Mouse (Mus musculus) CH12.LX (cell line): ENCODE measurements around the gene Rpl23. TPM values are rescaled to one million over a fixed set of nuclear protein-coding genes. Genes with fewer than 3 reads are reported as not detected.

Experiments used
- DNase-seq: peaks from one replicate; pipeline ENCODE4 v3.0.0-alpha.2; 2013; ENCODE audit errors: extremely low read depth
- H3K27ac ChIP-seq: 2 replicates; pipeline ENCODE4 v1.5.1; 2012; ENCODE audit warnings: low read depth, mild to moderate bottlenecking, control low read depth, moderate library complexity; ENCODE audit not compliant: insufficient read depth
- H3K27me3 ChIP-seq: replicated peaks from 2 replicates; pipeline ENCODE3; 2012; ENCODE audit warnings: inconsistent platforms
- H3K36me3 ChIP-seq, 2 experiments: replicated peaks in 1 of 2; 2 replicates each; pipeline versions ENCODE3 to v1.6.1; 2012; ENCODE audit warnings: inconsistent platforms in 1 of 2, low read length in 1 of 2, mild to moderate bottlenecking in 1 of 2, mixed read lengths in 1 of 2, moderate library complexity in 1 of 2; ENCODE audit not compliant: control insufficient read depth in 1 of 2, insufficient read depth in 1 of 2
- H3K4me1 ChIP-seq, 2 experiments: 2 replicates each; pipeline ENCODE4 v1.6.1; 2012; ENCODE audit warnings: inconsistent platforms in 1 of 2, moderate library complexity in 1 of 2; ENCODE audit not compliant: insufficient read depth in 2 of 2, control insufficient read depth in 1 of 2
- H3K4me2 ChIP-seq: 2 replicates; pipeline ENCODE4 v1.6.1; 2012; ENCODE audit warnings: low read depth, mild to moderate bottlenecking, control low read depth; ENCODE audit not compliant: poor library complexity, insufficient read depth, severe bottlenecking
- H3K4me3 ChIP-seq, 3 experiments: fragments of 150-350 bp in 1 of 3; sonication (generic) in 1 of 3; replicated peaks in 1 of 3; 2 replicates each; pipeline versions ENCODE3 to v1.5.1; 2011 to 2012; ENCODE audit warnings: low read depth in 2 of 3, low read length in 2 of 3, mild to moderate bottlenecking in 2 of 3, moderate library complexity in 2 of 3, control low read depth in 1 of 3, improper control_type of control experiment in 1 of 3, inconsistent platforms in 1 of 3, mixed read lengths in 1 of 3; ENCODE audit not compliant: poor library complexity in 1 of 3
- H3K79me2 ChIP-seq: replicated peaks from 2 replicates; pipeline ENCODE4 v1.6.1; 2012; ENCODE audit warnings: mild to moderate bottlenecking, moderate library complexity; ENCODE audit not compliant: control insufficient read depth, poor library complexity, insufficient read depth, severe bottlenecking; ENCODE audit errors: extremely low read depth
- H3K9ac ChIP-seq: 2 replicates; pipeline ENCODE4 v1.6.1; 2012; ENCODE audit warnings: low read depth, mild to moderate bottlenecking, control low read depth, moderate library complexity; ENCODE audit not compliant: insufficient read depth
- H3K9me3 ChIP-seq: replicated peaks from 2 replicates; pipeline ENCODE3; 2012; ENCODE audit warnings: low read length, inconsistent platforms, mixed read lengths
- BHLHE40 ChIP-seq: IDR thresholded peaks from 2 replicates; pipeline ENCODE4 v1.6.1; 2011; ENCODE audit warnings: mild to moderate bottlenecking, low read depth, low read length, improper control_type of control experiment
- CHD1 ChIP-seq: IDR thresholded peaks from 2 replicates; pipeline ENCODE4 v1.6.1; 2012; ENCODE audit warnings: low read depth, low read length, improper control_type of control experiment, inconsistent platforms
- CHD2 ChIP-seq: IDR thresholded peaks from 2 replicates; pipeline ENCODE4 v1.6.1; 2011; ENCODE audit warnings: low read length, improper control_type of control experiment
- E2F4 ChIP-seq: IDR thresholded peaks from 2 replicates; pipeline ENCODE4 v1.6.1; 2011; ENCODE audit warnings: low read depth, low read length, improper control_type of control experiment; ENCODE audit not compliant: insufficient replicate concordance
- ELF1 ChIP-seq: IDR thresholded peaks from 2 replicates; pipeline ENCODE4 v1.6.1; 2014; ENCODE audit warnings: low read depth, mild to moderate bottlenecking, inconsistent platforms, low read length, improper control_type of control experiment
- EP300 ChIP-seq: IDR thresholded peaks from 2 replicates; pipeline ENCODE4 v1.6.1; 2011; ENCODE audit warnings: low read length, improper control_type of control experiment
- ETS1 ChIP-seq: conservative IDR thresholded peaks from 2 replicates; pipeline ENCODE4 v1.6.1; 2012; ENCODE audit warnings: low read depth, mild to moderate bottlenecking, inconsistent platforms, low read length, improper control_type of control experiment, moderate library complexity
- HCFC1 ChIP-seq: IDR thresholded peaks from 2 replicates; pipeline ENCODE4 v1.6.1; 2012; ENCODE audit warnings: low read depth, mild to moderate bottlenecking, inconsistent platforms, low read length, improper control_type of control experiment
- JUN ChIP-seq: IDR thresholded peaks from 2 replicates; pipeline ENCODE4 v1.6.1; 2011; ENCODE audit warnings: low read depth, mild to moderate bottlenecking, low read length, improper control_type of control experiment, moderate library complexity; ENCODE audit not compliant: insufficient read depth
- JUND ChIP-seq: conservative IDR thresholded peaks from 2 replicates; pipeline ENCODE4 v1.6.1; 2011; ENCODE audit warnings: low read depth, low read length, improper control_type of control experiment
- MAFK ChIP-seq: IDR thresholded peaks from 2 replicates; pipeline ENCODE4 v1.6.1; 2011; ENCODE audit warnings: low read length, improper control_type of control experiment; ENCODE audit not compliant: insufficient replicate concordance
- MAX ChIP-seq: IDR thresholded peaks from 2 replicates; pipeline ENCODE4 v1.6.1; 2011; ENCODE audit warnings: low read length, improper control_type of control experiment
- MAZ ChIP-seq: IDR thresholded peaks from 2 replicates; pipeline ENCODE4 v1.6.1; 2012; ENCODE audit warnings: low read depth, mild to moderate bottlenecking, inconsistent platforms, low read length, improper control_type of control experiment, moderate library complexity
- MEF2A ChIP-seq: IDR thresholded peaks from 2 replicates; pipeline ENCODE4 v1.6.1; 2014; ENCODE audit warnings: low read depth, mild to moderate bottlenecking, inconsistent platforms, low read length, improper control_type of control experiment, borderline replicate concordance
- MXI1 ChIP-seq: IDR thresholded peaks from 2 replicates; pipeline ENCODE4 v1.6.1; 2011; ENCODE audit warnings: mild to moderate bottlenecking, low read depth, low read length, improper control_type of control experiment
- MYC ChIP-seq: IDR thresholded peaks from 2 replicates; pipeline ENCODE4 v1.6.1; 2011; ENCODE audit warnings: low read depth, mild to moderate bottlenecking, improper control_type of control experiment, low read length
- PAX5 ChIP-seq: IDR thresholded peaks from 2 replicates; pipeline ENCODE4 v1.6.1; 2012; ENCODE audit warnings: low read length, inconsistent platforms, mixed read lengths
- POLR2A ChIP-seq: IDR thresholded peaks from 2 replicates; pipeline ENCODE4 v1.6.1; 2011; ENCODE audit warnings: low read depth, mild to moderate bottlenecking, improper control_type of control experiment, low read length
- POLR2AphosphoS2 ChIP-seq: IDR thresholded peaks from 2 replicates; pipeline ENCODE4 v1.6.1; 2011; ENCODE audit warnings: low read depth, low read length, improper control_type of control experiment
- RAD21 ChIP-seq: IDR thresholded peaks from 2 replicates; pipeline ENCODE4 v1.6.1; 2011; ENCODE audit warnings: low read depth, mild to moderate bottlenecking, low read length, improper control_type of control experiment, moderate library complexity
- SIN3A ChIP-seq: IDR thresholded peaks from 2 replicates; pipeline ENCODE4 v1.6.1; 2012; ENCODE audit warnings: low read length, improper control_type of control experiment, inconsistent platforms
- SMC3 ChIP-seq: IDR thresholded peaks from 2 replicates; pipeline ENCODE4 v1.6.1; 2011; ENCODE audit warnings: low read depth, low read length, improper control_type of control experiment
- TBP ChIP-seq: conservative IDR thresholded peaks from 2 replicates; pipeline ENCODE4 v1.6.1; 2011; ENCODE audit warnings: low read depth, low read length, improper control_type of control experiment
- TCF12 ChIP-seq: IDR thresholded peaks from 2 replicates; pipeline ENCODE4 v1.6.1; 2014; ENCODE audit warnings: low read depth, mild to moderate bottlenecking, inconsistent platforms, low read length, improper control_type of control experiment
- UBTF ChIP-seq: IDR thresholded peaks from 2 replicates; pipeline ENCODE4 v1.6.1; 2012; ENCODE audit warnings: low read depth, mild to moderate bottlenecking, inconsistent platforms, low read length, improper control_type of control experiment, moderate library complexity
- USF1 ChIP-seq: IDR thresholded peaks from 2 replicates; pipeline ENCODE4 v1.6.1; 2014; ENCODE audit warnings: low read depth, mild to moderate bottlenecking, inconsistent platforms, low read length, improper control_type of control experiment
- ZC3H11A ChIP-seq: IDR thresholded peaks from 2 replicates; pipeline ENCODE4 v1.6.1; 2012; ENCODE audit warnings: low read depth, mild to moderate bottlenecking, inconsistent platforms, low read length, improper control_type of control experiment
- ZKSCAN1 ChIP-seq: IDR thresholded peaks from 2 replicates; pipeline ENCODE4 v1.6.1; 2012; ENCODE audit warnings: low read depth, inconsistent platforms, low read length, improper control_type of control experiment, borderline replicate concordance
- ZMIZ1 ChIP-seq: IDR thresholded peaks from 2 replicates; pipeline ENCODE4 v1.6.1; 2012; ENCODE audit warnings: low read depth, mild to moderate bottlenecking, inconsistent platforms, low read length, improper control_type of control experiment
- dilution Hi-C: fragments of 300-500 bp; cut with MboI; formaldehyde crosslinking; loops from 2 replicates; pipeline ENCODE4 v1.14.3; 2020; ENCODE audit warnings: low sequenced_read_pairs; ENCODE audit not compliant: extremely low pct_unique_long_range_greater_than_20kb, extremely low pct_ligation_motif_present
- in situ Hi-C: fragments of 300-500 bp; cut with MboI; formaldehyde crosslinking; loops from 3 replicates; pipeline ENCODE4 v1.14.3; 2019; ENCODE audit warnings: low sequenced_read_pairs, low pct_ligation_motif_present, low pct_unique_long_range_greater_than_20kb, mixed read lengths
- polyA plus RNA-seq: library from polyadenylated mRNA; unstranded; fragments of >175 nt; gene quantifications from 2 replicates; pipeline ENCODE4 v1.2.1, GENCODE M21; 2012; ENCODE audit warnings: low read depth; ENCODE audit not compliant: insufficient read length
- total RNA-seq, 2 experiments: library from RNA; depleted of rRNA; stranded (reverse); fragments of 300-350 nt in 1 of 2; fragments of >200 nt in 1 of 2; gene quantifications; 2 replicates each; pipeline ENCODE4 v1.2.3; 2012 to 2014

The Rpl23 gene
- total and polyA plus RNA-seq, 3 experiments = 1,387 to 2,073 (median 1,878) TPM

DNA sequence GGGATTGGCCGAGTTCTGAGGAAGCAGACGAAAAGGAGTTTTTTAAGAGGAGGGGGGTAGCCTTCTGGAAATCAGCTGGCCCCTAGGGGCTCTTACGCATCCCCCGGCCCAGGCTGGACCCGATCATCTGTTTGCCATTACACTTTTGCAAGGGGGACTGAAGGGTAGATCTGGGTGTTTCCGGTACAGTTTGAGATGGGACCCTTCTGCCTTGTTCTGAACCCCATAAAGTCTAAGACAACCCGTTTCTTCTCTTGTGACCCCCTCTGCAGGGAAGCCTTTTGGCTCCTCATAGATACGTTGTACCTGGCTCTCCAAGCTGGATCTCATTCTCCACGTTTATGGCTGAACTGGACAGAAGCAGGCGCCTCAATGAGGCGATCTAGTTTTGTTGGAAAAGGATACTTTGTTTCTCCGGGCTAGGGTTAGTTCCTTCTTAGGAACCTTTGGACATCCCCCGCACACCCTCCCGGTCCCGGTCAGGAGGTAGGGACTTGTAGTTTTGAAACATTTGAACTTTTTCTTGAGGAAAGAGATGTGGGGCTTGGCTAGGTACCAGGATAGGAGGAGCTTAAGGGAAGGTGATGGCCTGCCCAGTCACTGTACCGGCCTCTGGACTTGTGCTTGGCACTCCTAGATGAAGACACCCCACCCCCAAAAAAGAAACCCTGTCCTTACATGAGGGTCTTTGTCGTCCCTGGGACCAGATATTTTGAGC is 18.6 kb upstream of the Rpl23 start:
- Histone ChIP-seq H3K4me1 (peaks cover 18 to 59% of the 10 kb centered on the region in 2 experiments), H3K9ac (peak overlapping the region; percentile 83), H3K4me3 (peak overlapping the region; percentile 79 to 90 (median 90)), H3K4me2 (peak overlapping the region; percentile 86), H3K27ac (peak overlapping the region; percentile 15; the same call in 1 of the 2 replicates), H3K79me2 (no peaks in the 10 kb centered on the region), H3K27me3 (no peaks in the 10 kb centered on the region), H3K36me3 (peaks cover 0 to 7% of the 10 kb centered on the region in 2 experiments), H3K9me3 (no peaks in the 10 kb centered on the region)
- dilution Hi-C loops (no loop called here), in situ Hi-C loops (no loop called here)
- DNase-seq = no peak
- TF ChIP-seq JUN (no peak), UBTF (no peak; the same call in 1 of the 2 replicates), ELF1 (no peak), ZKSCAN1 (no peak), USF1 (no peak), EP300 (0 out of 2 replicates have a peak, but pooled peaks have one; percentile 15), CHD2 (no peak), CHD1 (peak; percentile 81; the same call in 1 of the 2 replicates), ETS1 (no peak), JUND (no peak), HCFC1 (no peak), MAX (0 out of 2 replicates have a peak, but pooled peaks have one; percentile 31), ZC3H11A (no peak), TCF12 (no peak), SMC3 (no peak), BHLHE40 (no peak), POLR2A (no peak), MAZ (no peak), TBP (no peak), SIN3A (peak; percentile 3; the same call in 1 of the 2 replicates)

- in situ Hi-C loops = loop anchor here (5.0 kb wide), 3 partner anchors 42 to 187 kb away; partner anchors contain the start of genes B230217C12Rik, Fbxo47 and Plxdc1
- Histone ChIP-seq H3K27me3 (no peaks in the 10 kb centered on the region), H3K4me2 (peak overlapping the region; percentile 86), H3K79me2 (no peaks in the 10 kb centered on the region), H3K9ac (peak overlapping the region; percentile 83), H3K4me3 (peak overlapping the region; percentile 79 to 90 (median 90)), H3K27ac (peak overlapping the region; percentile 83), H3K4me1 (peaks cover 17 to 53% of the 10 kb centered on the region in 2 experiments), H3K36me3 (peaks cover 0 to 7% of the 10 kb centered on the region in 2 experiments), H3K9me3 (no peaks in the 10 kb centered on the region)
- dilution Hi-C loops = no loop called here
- DNase-seq = peak; percentile 61
- TF ChIP-seq MAFK (no peak), POLR2A (peak; percentile 57), MAZ (peak; percentile 37), PAX5 (no peak), USF1 (no peak), MYC (no peak), TCF12 (peak; percentile 26; the same call in 1 of the 2 replicates), HCFC1 (no peak), JUN (no peak), EP300 (no peak), MAX (no peak), ZMIZ1 (peak; percentile 83; the same call in 1 of the 2 replicates), SMC3 (no peak), BHLHE40 (no peak), CHD2 (0 out of 2 replicates have a peak, but pooled peaks have one; percentile 7), MXI1 (no peak), SIN3A (peak; percentile 39), E2F4 (no peak), RAD21 (no peak), MEF2A (no peak), POLR2AphosphoS2 (no peak)
Observed at GRCm38 (mm10) chr11:97799994-97800690, 17.9 kb upstream of the Rpl23 start.
